Mouse (Mus musculus): ENCODE measurements around the gene Cox7b.

- no peak for TF ChIP-seq POLR2A (IDR thresholded peaks at IDR 0.05; ENCODE audit: extremely low read depth, insufficient read depth, low read length)
- TF ChIP-seq CTCF (IDR thresholded peaks at IDR 0.05; ENCODE audit: low read depth, low read length): no peak
Observed at GRCm38 (mm10) chrX:106035727-106036126, 20.2 kb downstream of the Cox7b start.

Data from liver, adult 2 months (tissue).